ENCODE assay signal across 8 mouse cellular contexts in genomic region chr2:121295608-121296571, GRCm38 (mm10). TPM values are rescaled to one million over a fixed set of nuclear protein-coding genes. Genes with fewer than 3 reads are reported as not detected.
DNase-seq lines count a peak whose midpoint lies in the region; ATAC-seq and TF ChIP-seq lines count a peak whose summit lies in the region.

No protein-coding gene starts in this region.

- H3K4me3 ChIP-seq in spleen, adult 2 months (ENCODE audit: extremely low read depth, insufficient read depth, insufficient read length): peak overlapping the region; percentile 45; the same call in 1 of the 2 replicates
- H3K4me3 ChIP-seq in limb, embryonic 12.5 days (replicated peaks): peak overlapping the region; percentile 45

- no peak for TF ChIP-seq POLR2A in spleen, adult 2 months (IDR thresholded peaks at IDR 0.05; ENCODE audit: low read depth, low read length)

- H3K4me2 ChIP-seq in limb, embryonic 12.5 days: peak overlapping the region; percentile 70

- no peaks in the 10 kb centered on the region for H3K36me3 ChIP-seq in spleen, adult 2 months (ENCODE audit: control insufficient read depth, insufficient read depth, low read length)
- peaks cover 13% of the 10 kb centered on the region for H3K36me3 ChIP-seq in limb, embryonic 12.5 days

- no peak overlapping the region for H3K27ac ChIP-seq in spleen, adult 2 months (ENCODE audit: insufficient read depth, low read length)
- H3K27ac ChIP-seq in limb, embryonic 12.5 days: no peak overlapping the region

- ATAC-seq in limb, embryonic 12.5 days (ENCODE audit: insufficient number of reproducible peaks, insufficient read depth, low FRiP score, low TSS enrichment, low read depth): no peak

- TF ChIP-seq CTCF in spleen, adult 2 months (IDR thresholded peaks at IDR 0.05; ENCODE audit: extremely low read depth, insufficient read depth, insufficient read length, insufficient replicate concordance): no peak

- intact Hi-C loops in heart, postnatal 10 days (cut with DNase I): no loop called here
- intact Hi-C loops in gastrocnemius, postnatal 14 days (cut with DNase I; ENCODE audit: low total_unique reads): no loop called here

- peaks cover 12% of the 10 kb centered on the region for H3K27me3 ChIP-seq in spleen, adult 2 months (ENCODE audit: control insufficient read depth, insufficient read depth, low read length)
- H3K27me3 ChIP-seq in limb, embryonic 12.5 days: peaks cover 80% of the 10 kb centered on the region

- DNase-seq in spleen, adult 2 months (ENCODE audit: low read depth in 1 of 2, low spot score in 2 of 2): no peak
- DNase-seq in spleen, postnatal 10 days (ENCODE audit: low spot score in 2 of 2): no peak
- peak; percentile 36 for DNase-seq in embryo, embryonic 10.5 days (ENCODE audit: low spot score)
- peak; percentile 42 to 45 for DNase-seq in heart, postnatal 10 days
- peak; percentile 76 to 83 for DNase-seq in right cerebral cortex, postnatal 10 days (ENCODE audit: low spot score in 2 of 2)
- no peak for DNase-seq in gastrocnemius, postnatal 14 days
- no peak for DNase-seq in ovary, postnatal 10 days (ENCODE audit: low spot score)

- 0 out of 2 replicates have a peak, but pooled peaks cover 8% of the 10 kb centered on the region for H3K4me1 ChIP-seq in spleen, adult 2 months (ENCODE audit: control insufficient read depth, insufficient read depth, insufficient read length)
- H3K4me1 ChIP-seq in limb, embryonic 12.5 days (replicated peaks): peaks cover 50% of the 10 kb centered on the region

- H3K9ac ChIP-seq in limb, embryonic 12.5 days (replicated peaks): peak overlapping the region; percentile 51

- no peaks in the 10 kb centered on the region for H3K9me3 ChIP-seq in limb, embryonic 12.5 days

- 2% methylated on average over 14 of the region's 15 CpGs for WGBS in spleen, adult 2 months
- under 1% methylated on average over 15 of the region's 15 CpGs for WGBS in limb, embryonic 12.5 days

RNA-seq across cellular contexts. Expression of gene Map1a, which starts 6.5 kb away (rescaled TPM):
- 1.2 and 1.3 TPM in 2 replicates for polyA plus RNA-seq in spleen, adult 2 months (2012; rRNA removed)
- total RNA-seq in heart, postnatal 10 days (2021): 10 to 100 TPM in 1 of 2 experiments, 1 to 10 TPM in 1; 9.6 to 12.2 TPM
- polyA plus RNA-seq in limb, embryonic 12.5 days (2016; fragmentation: Nextera tagmentation; extraction: Ambion mirVana): 2.5 and 3.0 TPM in 2 replicates
- 1 to 10 TPM; 7.5 to 9.3 TPM for total RNA-seq in gastrocnemius, postnatal 14 days (2021)

RNA-seq across cellular contexts. Expression of gene Trp53bp1, which starts 24.7 kb away (rescaled TPM):
- 16.5 and 21.1 TPM in 2 replicates for polyA plus RNA-seq in spleen, adult 2 months (2012; rRNA removed)
- 10 to 100 TPM; 51.6 to 57.8 TPM for total RNA-seq in heart, postnatal 10 days (2021)
- 132 and 136 TPM in 2 replicates for polyA plus RNA-seq in limb, embryonic 12.5 days (2016; fragmentation: Nextera tagmentation; extraction: Ambion mirVana)
- total RNA-seq in gastrocnemius, postnatal 14 days (2021): 10 to 100 TPM; 12.1 to 17.3 TPM

RNA-seq across cellular contexts. Expression of gene Ppip5k1, which starts 59.3 kb away (rescaled TPM):
- polyA plus RNA-seq in spleen, adult 2 months (2012; rRNA removed): 8.7 and 9.3 TPM in 2 replicates
- total RNA-seq in heart, postnatal 10 days (2021): 10 to 100 TPM; 23.5 to 25.0 TPM
- 7.6 and 9.9 TPM in 2 replicates for polyA plus RNA-seq in limb, embryonic 12.5 days (2016; fragmentation: Nextera tagmentation; extraction: Ambion mirVana)
- total RNA-seq in gastrocnemius, postnatal 14 days (2021): 10 to 100 TPM; 30.8 to 34.8 TPM

Comparison
In these comparisons a context has a peak if more than half of its experiments do, and no peak if none do; other contexts are left out.
1. DNase-seq: peak in embryo, embryonic 10.5 days (single experiment), heart, postnatal 10 days (2 of 2) and right cerebral cortex, postnatal 10 days (2 of 2); none in spleen, adult 2 months (0 of 2), spleen, postnatal 10 days (0 of 2), gastrocnemius, postnatal 14 days (single experiment) and ovary, postnatal 10 days (single experiment).